Mouse (Mus musculus) neural tube, embryonic 11.5 days (tissue): ENCODE measurements at regions not wholly inside any gene's neighbourhood (a gene's known extent, or its start where the extent isn't known, plus 50 kb on each side); places are given as distances from the start of the nearest gene placed in this dataset.

ENCODE experiments used
- ATAC-seq: fragments of 200-750 bp; cut with Nextera tagmentation; 2 replicates; pipeline ENCODE4 v1.8.0; 2017; ENCODE audit warnings: moderate number of reproducible peaks, mild to moderate bottlenecking, moderate TSS enrichment, moderate library complexity; ENCODE audit not compliant: insufficient read depth, low FRiP score, low TSS enrichment
- DNase-seq: peaks from one replicate; pipeline ENCODE4 v3.0.0-alpha.2; 2015; ENCODE audit warnings: low spot score
- H3K27ac ChIP-seq: fragments of 300-500 bp; sonication (generic); 2 replicates; pipeline ENCODE4 v1.5.1; 2014; ENCODE audit warnings: low read depth, mild to moderate bottlenecking, low read length
- H3K27me3 ChIP-seq: fragments of 300-500 bp; sonication (generic); 2 replicates; pipeline ENCODE4 v1.6.1; 2014; ENCODE audit warnings: mild to moderate bottlenecking, low read length, mixed read lengths; ENCODE audit not compliant: control insufficient read depth, insufficient read depth
- H3K36me3 ChIP-seq: fragments of 300-500 bp; sonication (generic); 2 replicates; pipeline ENCODE4 v1.6.1; 2014; ENCODE audit warnings: mild to moderate bottlenecking, low read length, moderate library complexity, mixed read lengths; ENCODE audit not compliant: control insufficient read depth, insufficient read depth
- H3K4me1 ChIP-seq: fragments of 300-500 bp; sonication (generic); 2 replicates; pipeline ENCODE4 v1.6.1; 2014; ENCODE audit warnings: low read length, mixed read lengths; ENCODE audit not compliant: control insufficient read depth, insufficient read depth
- H3K4me2 ChIP-seq: fragments of 300-500 bp; sonication (generic); 2 replicates; pipeline ENCODE4 v1.6.1; 2014; ENCODE audit warnings: low read depth, mild to moderate bottlenecking, moderate library complexity
- H3K4me3 ChIP-seq: fragments of 300-500 bp; sonication (generic); 2 replicates; pipeline ENCODE4 v1.5.1; 2014; ENCODE audit warnings: low read depth, low read length
- H3K9ac ChIP-seq: fragments of 300-500 bp; sonication (generic); 2 replicates; pipeline ENCODE4 v1.6.1; 2014; ENCODE audit warnings: mild to moderate bottlenecking, low read length
- H3K9me3 ChIP-seq: fragments of 300-500 bp; sonication (generic); 2 replicates; pipeline ENCODE4 v1.6.1; 2016; ENCODE audit warnings: low read length; ENCODE audit not compliant: control insufficient read depth
- WGBS: fragments of 180-500 bp; shearing (Covaris S2); extraction: QIAGEN DNeasy Blood & Tissue Kit; methylation state at CpG from one replicate; pipeline ENCODE4 v1.1.7; 2014; 5-methylcytosine and 5-hydroxymethylcytosine counted together

DNA sequence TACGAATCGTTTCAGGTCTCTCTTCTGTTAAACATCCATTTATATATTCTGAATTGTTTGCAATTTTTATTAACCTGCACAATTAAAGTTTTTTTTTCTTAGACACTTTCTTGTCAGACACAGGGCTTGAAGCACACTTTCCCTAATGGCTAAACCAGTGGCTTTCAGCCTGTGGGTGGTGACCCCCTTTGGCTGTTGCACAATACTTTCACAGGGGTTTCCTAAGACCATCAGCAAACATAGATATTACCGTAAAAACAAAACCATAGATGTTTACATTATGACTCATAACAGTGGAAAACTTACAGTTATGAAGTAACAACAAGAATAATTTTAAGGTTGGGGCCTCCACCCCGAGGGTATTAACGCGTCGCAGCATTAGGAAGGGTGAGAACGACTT, 378.6 kb downstream of the Pmp22 start:
- H3K9me3 ChIP-seq = no peaks in the 10 kb centered on the region
- no peaks in the 10 kb centered on the region for H3K4me1 ChIP-seq
- no peak overlapping the region for H3K4me2 ChIP-seq
- DNase-seq (no peak), ATAC-seq (no peak)
- no peak overlapping the region for H3K27ac ChIP-seq
- H3K27me3 ChIP-seq = no peaks in the 10 kb centered on the region
- no peak overlapping the region for H3K4me3 ChIP-seq
- no peak overlapping the region for H3K9ac ChIP-seq
- H3K36me3 ChIP-seq = no peaks in the 10 kb centered on the region
- 95% methylated on average over 8 of the region's 8 CpGs for WGBS

DNA sequence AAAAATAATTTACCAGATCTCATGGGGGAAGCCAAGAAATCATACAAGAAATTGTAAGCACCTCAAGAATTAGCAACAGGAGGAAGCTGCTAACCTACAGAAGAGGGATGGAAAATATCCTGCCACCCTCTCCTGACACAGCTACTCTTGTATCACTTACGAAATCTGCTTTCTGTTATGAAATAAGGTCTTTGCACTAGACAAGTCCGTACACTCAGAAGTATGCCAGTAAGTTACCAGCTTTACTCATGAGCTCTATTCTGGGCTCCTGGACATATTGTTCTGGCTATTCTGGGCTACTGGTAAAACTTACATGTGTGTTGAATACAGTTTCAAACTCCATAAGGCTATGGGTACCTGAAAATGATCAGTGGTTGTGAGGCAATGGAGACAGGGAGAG, 379.9 kb downstream of the Pmp22 start:
- Histone ChIP-seq H3K4me1 (no peaks in the 10 kb centered on the region), H3K9me3 (no peaks in the 10 kb centered on the region), H3K27ac (no peak overlapping the region), H3K27me3 (no peaks in the 10 kb centered on the region), H3K4me2 (no peak overlapping the region), H3K9ac (no peak overlapping the region), H3K4me3 (no peak overlapping the region), H3K36me3 (no peaks in the 10 kb centered on the region)
- ATAC-seq = no peak
- WGBS = 95% methylated on average over 2 of the region's 2 CpGs
- no peak for DNase-seq

DNA sequence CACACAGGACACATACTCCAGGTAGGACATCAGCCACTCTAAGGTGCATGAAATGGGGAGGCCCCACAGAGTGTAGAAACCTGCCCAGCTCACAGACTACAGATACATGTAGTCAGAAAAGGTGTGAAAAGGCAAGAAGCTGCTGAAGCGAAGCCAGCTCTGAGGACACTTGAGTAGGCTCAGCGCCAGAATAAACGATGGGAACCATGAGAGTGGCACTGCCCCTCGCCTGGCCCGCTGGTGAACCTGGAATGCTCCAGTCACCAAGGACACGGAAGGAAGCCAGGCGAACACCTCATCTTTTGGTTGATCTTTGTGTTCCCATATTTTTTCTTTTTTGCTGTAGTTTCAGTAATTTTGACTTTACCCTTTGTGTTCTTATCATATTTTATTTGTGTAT, 381.8 kb downstream of the Pmp22 start:
- ATAC-seq (no peak), DNase-seq (no peak)
- no peak overlapping the region for H3K9ac ChIP-seq
- no peaks in the 10 kb centered on the region for H3K36me3 ChIP-seq
- WGBS = 94% methylated on average over 7 of the region's 7 CpGs
- no peaks in the 10 kb centered on the region for H3K4me1 ChIP-seq
- H3K27me3 ChIP-seq = no peaks in the 10 kb centered on the region
- H3K4me3 ChIP-seq = no peak overlapping the region
- no peak overlapping the region for H3K27ac ChIP-seq
- H3K9me3 ChIP-seq = no peaks in the 10 kb centered on the region
- no peak overlapping the region for H3K4me2 ChIP-seq

DNA sequence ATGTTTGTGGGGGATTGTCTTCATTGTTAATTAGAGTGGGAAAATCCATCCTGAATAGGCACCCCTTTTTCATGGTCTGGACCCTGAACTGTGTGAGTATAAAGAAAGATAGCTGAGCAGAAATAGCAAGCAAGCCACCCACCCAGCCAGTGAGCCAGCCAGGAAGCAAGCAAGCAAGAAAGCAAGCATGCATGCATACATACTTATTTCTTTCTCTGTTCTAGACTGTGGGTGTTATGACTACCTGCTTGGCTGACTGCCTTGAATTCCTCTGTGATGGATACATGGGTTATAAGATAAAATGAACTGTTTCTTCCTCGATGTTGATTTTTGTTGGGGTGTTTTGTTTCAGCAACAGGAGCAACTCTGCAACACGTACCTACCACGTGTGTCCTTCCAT, 385.8 kb downstream of the Pmp22 start:
- H3K9ac ChIP-seq = no peak overlapping the region
- DNase-seq (no peak), ATAC-seq (no peak)
- no peaks in the 10 kb centered on the region for H3K36me3 ChIP-seq
- no peak overlapping the region for H3K4me3 ChIP-seq
- no peaks in the 10 kb centered on the region for H3K4me1 ChIP-seq
- 92% methylated on average over 3 of the region's 3 CpGs for WGBS
- H3K9me3 ChIP-seq = no peaks in the 10 kb centered on the region
- H3K27ac ChIP-seq = no peak overlapping the region
- H3K4me2 ChIP-seq = no peak overlapping the region
- no peaks in the 10 kb centered on the region for H3K27me3 ChIP-seq

GRCm38 (mm10) chr11:63518847-63519246, 390.1 kb downstream of the Pmp22 start:
- Histone ChIP-seq H3K36me3 (no peaks in the 10 kb centered on the region), H3K27ac (no peak overlapping the region), H3K9me3 (no peaks in the 10 kb centered on the region), H3K4me3 (no peak overlapping the region), H3K4me2 (no peak overlapping the region), H3K9ac (no peak overlapping the region), H3K27me3 (no peaks in the 10 kb centered on the region), H3K4me1 (no peaks in the 10 kb centered on the region)
- DNase-seq = no peak
- ATAC-seq = no peak
- 62% methylated on average over 6 of the region's 6 CpGs for WGBS

DNA sequence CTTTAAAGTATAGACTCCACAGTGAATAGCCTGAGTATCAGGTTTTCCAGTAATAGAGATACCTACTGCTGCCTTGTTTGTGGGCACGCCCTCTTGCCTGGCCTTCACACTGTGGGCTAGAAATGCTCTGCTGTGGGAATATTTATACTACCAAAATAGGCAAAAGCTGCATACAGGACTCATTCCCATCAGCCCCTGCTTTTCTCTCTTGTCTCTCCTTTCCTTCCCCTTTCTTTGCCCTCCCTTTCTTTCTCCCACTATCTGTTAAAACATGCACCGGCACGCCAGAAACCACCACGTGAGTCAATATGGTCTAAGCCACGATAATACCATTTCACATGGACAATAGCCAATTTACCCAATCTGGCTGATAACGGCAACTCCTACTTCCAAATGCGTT, 395.5 kb downstream of the Pmp22 start:
- no peaks in the 10 kb centered on the region for H3K4me1 ChIP-seq
- ATAC-seq (no peak), DNase-seq (no peak)
- H3K27me3 ChIP-seq = no peaks in the 10 kb centered on the region
- H3K9ac ChIP-seq = no peak overlapping the region
- H3K4me3 ChIP-seq = no peak overlapping the region
- no peaks in the 10 kb centered on the region for H3K36me3 ChIP-seq
- H3K27ac ChIP-seq = no peak overlapping the region
- H3K9me3 ChIP-seq = no peaks in the 10 kb centered on the region
- H3K4me2 ChIP-seq = no peak overlapping the region
- 76% methylated on average over 7 of the region's 7 CpGs for WGBS

GRCm38 (mm10) chr11:63525431-63525830, 396.6 kb downstream of the Pmp22 start:
- Histone ChIP-seq H3K9me3 (no peaks in the 10 kb centered on the region), H3K27ac (no peak overlapping the region), H3K9ac (no peak overlapping the region), H3K4me1 (no peaks in the 10 kb centered on the region), H3K4me2 (no peak overlapping the region), H3K27me3 (no peaks in the 10 kb centered on the region), H3K36me3 (no peaks in the 10 kb centered on the region), H3K4me3 (no peak overlapping the region)
- DNase-seq (no peak), ATAC-seq (no peak)
- 76% methylated on average over 12 of the region's 12 CpGs for WGBS

- no peak overlapping the region for H3K4me2 ChIP-seq
- H3K4me1 ChIP-seq = no peaks in the 10 kb centered on the region
- H3K4me3 ChIP-seq = no peak overlapping the region
- no peak overlapping the region for H3K9ac ChIP-seq
- 73% methylated on average over 3 of the region's 3 CpGs for WGBS
- ATAC-seq (no peak), DNase-seq (no peak)
- H3K27me3 ChIP-seq = no peaks in the 10 kb centered on the region
- no peak overlapping the region for H3K27ac ChIP-seq
- H3K9me3 ChIP-seq = no peaks in the 10 kb centered on the region
- H3K36me3 ChIP-seq = no peaks in the 10 kb centered on the region
Observed at GRCm38 (mm10) chr11:63525956-63526355, 396.1 kb downstream of the Hs3st3b1 start.

GRCm38 (mm10) chr11:63532752-63533151, 389.3 kb downstream of the Hs3st3b1 start:
- no peak overlapping the region for H3K27ac ChIP-seq

More at GRCm38 (mm10) chr11:63532752-63533151, 389.3 kb downstream of the Hs3st3b1 start:
- Histone ChIP-seq H3K4me3 (no peak overlapping the region), H3K9me3 (no peaks in the 10 kb centered on the region), H3K27me3 (no peaks in the 10 kb centered on the region), H3K4me2 (no peak overlapping the region), H3K4me1 (no peaks in the 10 kb centered on the region), H3K36me3 (no peaks in the 10 kb centered on the region), H3K9ac (no peak overlapping the region)
- ATAC-seq (no peak), DNase-seq (no peak)
- WGBS = 75% methylated on average over 5 of the region's 5 CpGs
